In genomic region chr14:31519165-31519564, GRCm38 (mm10) we compare ENCODE assay signal across 8 mouse cellular contexts. TPM values are rescaled to one million over a fixed set of nuclear protein-coding genes. Genes with fewer than 3 reads are reported as not detected.
DNase-seq lines count a peak whose midpoint lies in the region; ATAC-seq and TF ChIP-seq lines count a peak whose summit lies in the region.

No protein-coding gene starts in this region.

- no peak for ATAC-seq in heart, embryonic 11.5 days (replicated peaks; ENCODE audit: insufficient number of reproducible peaks, low FRiP score, low TSS enrichment)
- no peak for ATAC-seq in neural tube, embryonic 15.5 days (ENCODE audit: low FRiP score)

- no peak overlapping the region for H3K9ac ChIP-seq in heart, embryonic 11.5 days (ENCODE audit: low read depth, low read length)
- H3K9ac ChIP-seq in CH12.LX (ENCODE audit: insufficient read depth, low read depth), result no peak overlapping the region
- H3K9ac ChIP-seq in neural tube, embryonic 15.5 days (replicated peaks), result no peak overlapping the region

- no peak overlapping the region for H3K27ac ChIP-seq in heart, embryonic 11.5 days (ENCODE audit: low read depth, low read length)
- H3K27ac ChIP-seq in CH12.LX (ENCODE audit: insufficient read depth, low read depth), result no peak overlapping the region
- no peak overlapping the region for H3K27ac ChIP-seq in cortical plate, adult 2 months (ENCODE audit: insufficient read depth, low read length)
- no peak overlapping the region for H3K27ac ChIP-seq in neural tube, embryonic 15.5 days (replicated peaks)

- no peaks in the 10 kb centered on the region for H3K9me3 ChIP-seq in heart, embryonic 11.5 days (replicated peaks; ENCODE audit: control insufficient read depth, low read length)
- H3K9me3 ChIP-seq in CH12.LX (replicated peaks; ENCODE audit: low read length), result no peaks in the 10 kb centered on the region
- H3K9me3 ChIP-seq in neural tube, embryonic 15.5 days (replicated peaks), result no peaks in the 10 kb centered on the region; the same call in 1 of the 2 replicates

- no peak for DNase-seq in heart, postnatal 36 days
- no peak for DNase-seq in CH12.LX (ENCODE audit: extremely low read depth)
- DNase-seq in kidney, postnatal 4 days, result peak; percentile 24 to 56
- DNase-seq in cerebellum, adult 11 months, result no peak
- no peak for DNase-seq in right cerebral cortex, postnatal 4 days

- H3K4me3 ChIP-seq in heart, embryonic 11.5 days (ENCODE audit: low read depth, low read length), result no peak overlapping the region
- no peak overlapping the region for H3K4me3 ChIP-seq in CH12.LX (replicated peaks in 1 of 3; ENCODE audit: low read depth in 2 of 3, low read length in 2 of 3, poor library complexity in 1 of 3)
- no peak overlapping the region for H3K4me3 ChIP-seq in cortical plate, adult 2 months (ENCODE audit: insufficient read depth, low read length)
- no peak overlapping the region for H3K4me3 ChIP-seq in neural tube, embryonic 15.5 days (replicated peaks)

- no peak for TF ChIP-seq POLR2A in CH12.LX (IDR thresholded peaks at IDR 0.05; ENCODE audit: low read depth, low read length)
- TF ChIP-seq POLR2A in cortical plate, adult 2 months (IDR thresholded peaks at IDR 0.05; ENCODE audit: extremely low read depth, insufficient read depth, low read length), result no peak

- TF ChIP-seq EP300 in CH12.LX (IDR thresholded peaks at IDR 0.05; ENCODE audit: low read length), result no peak

- H3K36me3 ChIP-seq in heart, embryonic 11.5 days (ENCODE audit: control insufficient read depth, insufficient read depth, low read length), result no peaks in the 10 kb centered on the region
- H3K36me3 ChIP-seq in CH12.LX (replicated peaks in 1 of 2; ENCODE audit: control insufficient read depth in 1 of 2, insufficient read depth in 1 of 2, low read length in 1 of 2), result peaks cover 3 to 17% of the 10 kb centered on the region in 2 experiments
- no peaks in the 10 kb centered on the region for H3K36me3 ChIP-seq in neural tube, embryonic 15.5 days

- H3K4me2 ChIP-seq in heart, embryonic 11.5 days, result peak overlapping the region; percentile 33; the same call in 1 of the 2 replicates
- H3K4me2 ChIP-seq in CH12.LX (ENCODE audit: insufficient read depth, low read depth, poor library complexity, severe bottlenecking), result 0 out of 2 replicates have a peak overlapping the region, but pooled peaks have one; percentile 46
- no peak overlapping the region for H3K4me2 ChIP-seq in neural tube, embryonic 15.5 days

- intact Hi-C loops in heart, postnatal 36 days (cut with DNase I), result loop anchor here (1.0 kb wide), 1 partner anchor 86 kb away; no protein-coding TSS in a partner anchor

- in situ Hi-C loops in CH12.LX (cut with MboI; ENCODE audit: low pct_ligation_motif_present, low pct_unique_long_range_greater_than_20kb, low sequenced_read_pairs), result loop anchor here (10.0 kb wide), 1 partner anchor 266 kb away; no protein-coding TSS in a partner anchor

- TF ChIP-seq CTCF in CH12.LX (conservative IDR thresholded peaks at IDR 0.05 in 1 of 2, IDR thresholded peaks at IDR 0.05 in 1 of 2; ENCODE audit: low read depth in 2 of 2, low read length in 2 of 2), result peak; percentile 18 to 88; a peak in 2 of 4 replicates
- peak; percentile 60 for TF ChIP-seq CTCF in cortical plate, adult 2 months (IDR thresholded peaks at IDR 0.05; ENCODE audit: extremely low read depth, insufficient read depth, low read length)

- 37% methylated on average over 3 of the region's 3 CpGs for WGBS in heart, embryonic 11.5 days (ENCODE audit: insufficient replicate concordance)
- WGBS in neural tube, embryonic 15.5 days, result 59% methylated on average over 3 of the region's 3 CpGs

- H3K4me1 ChIP-seq in heart, embryonic 11.5 days (ENCODE audit: control insufficient read depth, insufficient read depth, low read length), result no peaks in the 10 kb centered on the region
- peaks cover 0 to 9% of the 10 kb centered on the region in 2 experiments; a peak in 1 of 4 replicates for H3K4me1 ChIP-seq in CH12.LX (ENCODE audit: control insufficient read depth in 1 of 2, insufficient read depth in 2 of 2)
- H3K4me1 ChIP-seq in cortical plate, adult 2 months (ENCODE audit: control insufficient read depth, insufficient read depth, low read length), result no peaks in the 10 kb centered on the region
- H3K4me1 ChIP-seq in neural tube, embryonic 15.5 days, result no peaks in the 10 kb centered on the region

- peak; percentile 89 for TF ChIP-seq RAD21 in CH12.LX (IDR thresholded peaks at IDR 0.05; ENCODE audit: low read depth, low read length)

- dilution Hi-C loops in CH12.LX (cut with MboI; ENCODE audit: extremely low pct_ligation_motif_present, extremely low pct_unique_long_range_greater_than_20kb, low sequenced_read_pairs), result no loop called here

- no peaks in the 10 kb centered on the region for H3K79me2 ChIP-seq in CH12.LX (replicated peaks; ENCODE audit: control insufficient read depth, extremely low read depth, insufficient read depth, poor library complexity, severe bottlenecking)

- H3K27me3 ChIP-seq in heart, embryonic 11.5 days (ENCODE audit: control insufficient read depth, insufficient read depth, low read length), result no peaks in the 10 kb centered on the region
- no peaks in the 10 kb centered on the region for H3K27me3 ChIP-seq in CH12.LX (replicated peaks)
- no peaks in the 10 kb centered on the region for H3K27me3 ChIP-seq in neural tube, embryonic 15.5 days (replicated peaks)

TF ChIP-seq in CH12.LX, 34 proteins besides CTCF, POLR2A, EP300 and RAD21:
- TF ChIP-seq MYC (IDR thresholded peaks at IDR 0.05; ENCODE audit: low read depth, low read length) (no peak), USF2 (conservative IDR thresholded peaks at IDR 0.05; ENCODE audit: low read depth, low read length) (no peak), NELFE (IDR thresholded peaks at IDR 0.05; ENCODE audit: low read depth, low read length) (peak; percentile 29; the same call in 1 of the 2 replicates), IRF4 (IDR thresholded peaks at IDR 0.05; ENCODE audit: low read depth, low read length) (peak; percentile 49; the same call in 1 of the 2 replicates), MAZ (IDR thresholded peaks at IDR 0.05; ENCODE audit: low read depth, low read length) (no peak), ZC3H11A (IDR thresholded peaks at IDR 0.05; ENCODE audit: low read depth, low read length) (peak; percentile 65), TCF12 (IDR thresholded peaks at IDR 0.05; ENCODE audit: low read depth, low read length) (0 out of 2 replicates have a peak, but pooled peaks have one; percentile 32), ZMIZ1 (IDR thresholded peaks at IDR 0.05; ENCODE audit: low read depth, low read length) (no peak), SMC3 (IDR thresholded peaks at IDR 0.05; ENCODE audit: low read depth, low read length) (peak; percentile 87), ELF1 (IDR thresholded peaks at IDR 0.05; ENCODE audit: low read depth, low read length) (0 out of 2 replicates have a peak, but pooled peaks have one; percentile 9)

RNA-seq across cellular contexts. Expression of gene Mettl6, which starts 24.3 kb away (rescaled TPM):
- polyA plus RNA-seq in heart, embryonic 11.5 days (2014; fragmentation: Nextera tagmentation; extraction: Ambion mirVana), result 52.2 and 58.3 TPM in 2 replicates
- total RNA-seq in heart, postnatal 36 days (2021), result 1 to 10 TPM; 8.4 to 9.3 TPM
- total RNA-seq in CH12.LX (2012; rRNA removed) (36.2 and 38.2 TPM in 2 replicates), CH12.LX (2014; rRNA removed) (122 and 142 TPM in 2 replicates)
- 63.2 and 69.8 TPM in 2 replicates for polyA plus RNA-seq in CH12.LX (2012; ENCODE audit: insufficient read length, low read depth)
- 18.4 and 18.8 TPM in 2 replicates for polyA plus RNA-seq in cortical plate, adult 2 months (2012; rRNA removed)
- polyA plus RNA-seq in neural tube, embryonic 15.5 days (2015; fragmentation: Nextera tagmentation; extraction: Ambion mirVana), result 40.3 and 47.4 TPM in 2 replicates

RNA-seq across cellular contexts. Expression of gene Eaf1, which starts 25.0 kb away (rescaled TPM):
- polyA plus RNA-seq in heart, embryonic 11.5 days (2014; fragmentation: Nextera tagmentation; extraction: Ambion mirVana), result 16.6 and 19.3 TPM in 2 replicates
- total RNA-seq in heart, postnatal 36 days (2021), result 10 to 100 TPM; 10.4 to 12.1 TPM
- total RNA-seq in CH12.LX (2012; rRNA removed) (25.2 and 29.1 TPM in 2 replicates), CH12.LX (2014; rRNA removed) (27.5 and 29.4 TPM in 2 replicates)
- polyA plus RNA-seq in CH12.LX (2012; ENCODE audit: insufficient read length, low read depth), result 38.7 and 39.9 TPM in 2 replicates
- 11.5 and 13.5 TPM in 2 replicates for polyA plus RNA-seq in cortical plate, adult 2 months (2012; rRNA removed)
- polyA plus RNA-seq in neural tube, embryonic 15.5 days (2015; fragmentation: Nextera tagmentation; extraction: Ambion mirVana), result 7.4 and 12.9 TPM in 2 replicates

Comparison
In these comparisons a context has a peak if more than half of its experiments do, and no peak if none do; other contexts are left out.
1. DNase-seq: peak in kidney, postnatal 4 days (2 of 2); none in heart, postnatal 36 days (0 of 2), CH12.LX (single experiment), cerebellum, adult 11 months (single experiment) and right cerebral cortex, postnatal 4 days (single experiment).